Mouse (Mus musculus): ENCODE results near the gene Tmem38b.

Tmem38b gene

GRCm38 (mm10) chr4:53830016-53830415, 4.2 kb downstream of the Tmem38b start:
- peak; percentile 30 for DNase-seq

GRCm38 (mm10) chr4:53830579-53830978, 4.7 kb downstream of the Tmem38b start:
- no peak for DNase-seq

DNA sequence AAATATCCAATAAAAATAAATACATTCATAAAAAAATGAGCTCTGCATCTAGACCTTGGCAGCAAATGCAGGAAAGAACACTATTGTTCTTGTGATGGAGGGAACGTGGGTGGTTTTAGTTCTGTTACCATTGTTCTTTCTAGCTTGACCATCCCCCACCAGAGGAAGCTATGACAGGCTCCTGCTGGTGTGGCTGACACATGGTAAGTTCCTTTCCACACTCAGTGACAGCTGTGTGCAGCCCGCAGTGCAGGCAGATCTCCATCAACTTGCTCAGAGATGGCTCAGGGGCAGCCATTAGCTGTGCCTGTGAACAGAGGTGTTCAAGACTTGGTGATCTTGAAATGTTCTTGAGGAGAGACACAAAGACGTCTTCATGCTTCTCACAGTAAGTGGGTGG, 6.5 kb downstream of the Tmem38b start:
- DNase-seq, result no peak

DNA sequence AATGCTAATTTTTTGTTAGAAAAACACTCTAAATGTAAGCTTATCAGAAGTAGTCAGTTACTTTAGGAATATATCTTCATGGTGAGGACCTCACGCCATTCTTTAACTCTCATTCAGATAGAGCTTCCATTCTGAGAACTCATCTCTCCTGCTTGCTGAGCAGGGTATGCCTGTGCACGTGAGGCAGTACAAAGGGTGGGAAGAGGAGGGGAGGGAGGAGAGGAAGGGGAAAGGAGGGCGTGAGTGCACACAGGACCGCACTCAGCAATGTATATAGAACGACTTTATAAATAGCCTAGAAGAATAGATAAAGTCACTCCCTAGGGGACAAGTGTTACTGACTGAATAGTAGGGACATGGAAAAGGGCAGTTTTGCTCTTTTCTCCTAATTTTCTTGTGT, 11.1 kb downstream of the Tmem38b start:
- no peak for DNase-seq

- DNase-seq, result no peak
Measured at GRCm38 (mm10) chr4:53840158-53840870, 14.5 kb downstream of the Tmem38b start.

- peak; percentile 61 for DNase-seq
Measured at GRCm38 (mm10) chr4:53843553-53843952, 17.7 kb downstream of the Tmem38b start.

DNA sequence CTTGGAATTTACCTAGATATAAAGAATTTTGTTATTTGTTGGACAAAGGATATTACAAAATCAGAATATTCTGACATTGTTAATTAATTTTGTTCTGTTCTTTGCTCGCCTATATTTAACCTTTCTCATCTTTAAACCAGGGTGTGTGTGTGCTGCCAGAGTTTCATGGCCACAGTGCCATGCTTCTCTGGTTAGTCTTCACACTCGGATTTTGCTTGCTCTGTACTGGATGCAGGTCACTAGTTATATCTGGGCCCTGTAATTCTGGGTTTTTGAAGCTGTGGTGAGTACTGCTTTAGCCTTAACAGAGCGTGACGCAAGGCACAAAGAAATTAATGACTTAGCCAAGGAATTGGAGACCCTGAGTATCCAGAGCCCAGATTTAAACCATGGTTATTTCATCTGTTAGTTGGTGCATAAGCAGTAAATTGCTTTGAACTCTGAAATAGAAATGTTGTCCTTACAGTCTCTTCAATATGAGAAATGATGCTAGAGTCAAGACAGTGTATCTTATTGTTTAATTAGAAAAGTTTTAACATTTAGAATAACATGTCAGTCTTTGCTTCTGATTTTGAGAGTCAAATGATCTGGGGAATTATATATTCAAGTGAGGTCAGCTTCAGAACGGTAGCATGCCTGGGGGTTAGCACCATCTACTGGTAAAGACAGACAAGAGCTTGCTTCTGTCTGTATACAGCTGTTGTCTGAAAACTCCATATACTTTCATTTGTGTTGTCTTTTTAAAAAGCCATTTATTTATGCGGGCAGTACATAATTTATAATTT, 19.2 kb downstream of the Tmem38b start:
- peak; percentile 43 for DNase-seq

GRCm38 (mm10) chr4:53845656-53846055, 19.8 kb downstream of the Tmem38b start:
- no peak for DNase-seq

- DNase-seq, result no peak
Measured at GRCm38 (mm10) chr4:53846326-53846725, 20.5 kb downstream of the Tmem38b start.

- DNase-seq, result no peak
Measured at GRCm38 (mm10) chr4:53847541-53847940, 21.7 kb downstream of the Tmem38b start.

GRCm38 (mm10) chr4:53848308-53848707, 22.5 kb downstream of the Tmem38b start:
- no peak for DNase-seq

DNA sequence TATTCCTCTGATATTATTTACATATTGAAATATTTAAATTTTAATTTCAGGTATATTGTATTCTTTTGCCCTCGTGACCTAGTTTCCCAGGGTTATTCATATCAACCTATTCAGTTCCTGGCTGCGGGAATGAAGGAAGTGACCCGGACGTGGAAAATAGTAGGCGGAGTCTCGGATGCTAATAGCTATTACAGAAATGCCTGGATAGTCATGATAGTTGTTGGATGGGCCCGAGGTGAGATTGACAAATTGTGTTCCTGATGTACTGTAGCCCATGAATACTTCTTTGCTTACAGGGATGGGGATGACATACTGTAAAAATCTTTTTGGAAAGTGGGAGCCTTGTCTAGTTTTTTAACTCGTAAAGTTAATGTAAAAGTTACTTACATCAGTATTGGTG, 23.0 kb downstream of the Tmem38b start:
- DNase-seq, result no peak

DNA sequence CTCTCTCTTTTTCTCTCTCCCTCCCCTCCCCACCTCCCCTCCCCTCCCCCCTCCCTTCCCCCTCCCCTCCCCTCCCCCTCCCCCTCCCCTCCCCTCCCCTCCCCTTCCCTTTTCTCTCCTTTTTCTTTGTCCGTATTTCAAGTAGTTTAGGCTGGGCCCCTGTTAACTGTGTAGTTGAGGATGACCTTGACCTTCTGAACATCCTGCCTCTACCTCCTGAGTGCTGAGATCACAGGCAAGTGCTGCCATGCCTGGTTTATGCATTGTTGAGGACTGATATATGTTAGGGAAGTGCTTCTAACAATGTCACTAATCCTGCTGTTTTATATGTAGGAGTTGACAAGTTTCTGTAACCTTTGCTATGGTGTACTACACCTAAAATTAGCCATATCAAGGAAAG, 24.0 kb downstream of the Tmem38b start:
- no peak for DNase-seq

DNA sequence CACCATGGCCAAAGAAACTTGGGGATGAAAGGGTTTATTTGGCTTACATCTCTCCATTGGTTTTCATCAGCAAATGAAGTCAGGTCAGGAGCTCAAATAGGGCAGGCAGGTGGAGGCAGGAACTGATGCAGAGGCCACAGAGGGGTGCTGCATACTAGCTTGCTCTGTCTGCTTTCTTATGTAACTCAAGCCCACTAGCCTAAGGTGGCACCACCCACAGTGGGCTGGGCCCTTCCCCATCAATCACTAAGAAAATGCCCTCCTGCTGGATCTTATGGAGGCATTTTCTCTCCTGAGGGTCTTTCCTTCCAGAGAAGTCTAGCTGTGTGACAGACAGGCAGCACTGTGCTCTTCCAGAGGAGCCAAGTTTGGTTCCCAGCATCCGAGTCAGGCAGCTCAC, 27.5 kb downstream of the Tmem38b start:
- no peak for DNase-seq

- no peak for DNase-seq
Measured at GRCm38 (mm10) chr4:53859944-53860343, 34.1 kb downstream of the Tmem38b start.

GRCm38 (mm10) chr4:53862101-53862500, 36.3 kb downstream of the Tmem38b start:
- no peak for DNase-seq

GRCm38 (mm10) chr4:53864098-53864820, 38.4 kb downstream of the Tmem38b start:
- DNase-seq, result no peak

- DNase-seq, result no peak
Measured at GRCm38 (mm10) chr4:53866459-53866858, 40.6 kb downstream of the Tmem38b start.

DNA sequence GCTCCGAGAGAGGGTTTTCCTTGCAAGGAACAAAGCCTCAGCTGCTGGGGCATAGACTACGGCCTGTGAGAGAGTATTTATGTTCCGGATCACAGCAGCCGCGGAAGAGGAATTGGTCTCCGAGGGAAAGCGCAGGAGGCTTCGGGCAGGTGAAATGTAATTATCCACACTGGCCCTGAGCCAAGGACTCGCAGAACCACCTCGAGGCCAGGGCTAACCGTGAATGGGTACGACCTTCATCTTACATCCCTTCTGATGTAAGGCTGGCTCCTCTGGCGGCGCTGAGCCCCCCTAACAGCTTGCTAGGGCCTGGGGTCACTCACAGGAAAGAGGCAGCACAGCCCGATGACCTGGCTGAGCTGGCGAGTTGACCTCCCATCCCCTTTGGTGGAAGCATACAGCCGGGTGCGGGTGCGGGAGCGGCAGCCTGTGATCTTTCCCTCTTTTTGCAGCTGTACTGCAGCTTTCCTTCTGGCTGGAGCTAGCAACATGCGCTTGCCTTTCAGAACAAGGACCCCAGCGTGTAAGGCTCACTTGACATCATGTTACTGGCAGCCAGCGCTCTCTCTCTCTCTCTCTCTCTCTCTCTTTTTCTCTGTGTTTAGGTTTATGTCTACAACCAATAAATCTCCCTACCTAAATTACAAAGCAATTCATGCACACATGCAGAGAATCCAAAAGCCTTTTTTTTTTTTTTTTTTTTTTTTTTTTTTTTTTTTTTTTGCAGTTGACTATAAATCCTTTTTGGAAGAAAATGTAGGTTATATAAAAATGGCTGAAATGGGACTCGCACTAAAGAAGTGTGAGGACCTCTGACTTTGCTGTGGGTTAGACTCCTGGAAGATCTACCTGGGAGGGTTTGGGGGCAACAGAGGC, 52.9 kb downstream of the Tmem38b start:
- DNase-seq, result no peak

GRCm38 (mm10) chr4:53882921-53883682, 57.3 kb downstream of the Tmem38b start:
- no peak for DNase-seq

DNA sequence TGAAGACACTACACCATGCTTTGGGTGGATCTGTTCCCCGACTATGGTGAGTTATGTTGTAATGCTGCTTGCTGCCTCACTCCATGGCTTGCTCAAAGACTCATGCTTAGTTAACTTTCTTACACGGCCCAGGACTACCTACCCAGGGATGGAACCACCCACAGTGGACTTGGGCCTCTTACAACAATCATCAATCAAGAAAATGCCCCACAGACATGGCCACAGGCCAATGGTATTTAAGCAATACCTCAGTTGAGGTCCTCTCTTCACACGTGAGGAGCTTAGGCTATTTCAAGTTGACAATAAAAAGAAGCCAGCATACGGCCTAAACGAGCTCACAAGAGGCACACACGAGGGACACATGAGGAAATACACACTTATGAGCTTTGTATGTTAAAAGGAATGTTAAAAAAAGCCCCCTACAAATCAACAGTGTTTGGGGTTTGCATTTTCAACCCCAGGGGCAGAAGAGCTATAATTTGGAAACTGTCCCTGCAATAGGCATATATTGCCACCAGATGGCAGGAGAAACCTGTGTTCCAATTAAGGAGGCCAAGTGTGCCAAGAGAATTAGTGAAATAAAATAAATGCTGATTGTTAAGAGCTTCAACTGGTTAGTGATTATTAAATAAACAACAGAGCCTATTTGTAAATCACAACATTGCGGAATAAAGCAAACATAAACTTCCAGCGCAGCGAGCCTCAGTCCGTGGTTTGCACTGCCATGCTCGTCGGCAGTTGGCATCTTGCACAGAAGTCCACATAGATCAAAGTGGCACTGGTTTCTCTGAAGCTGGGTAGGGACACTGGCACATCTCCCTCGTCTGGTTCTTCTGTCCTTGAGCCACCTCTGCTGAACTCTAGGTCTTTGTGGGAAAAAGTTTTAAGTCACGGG, 58.8 kb downstream of the Tmem38b start:
- peak; percentile 32 for DNase-seq
